Mouse (Mus musculus) intestine, embryonic 16.5 days (tissue): ENCODE results near the gene Pde4d. TPM values are rescaled to one million over a fixed set of nuclear protein-coding genes. Genes with fewer than 3 reads are reported as not detected.
A peak's percentile ranks its signal among the peaks of the same experiment; 100 is the strongest.

Experiments used
- ATAC-seq: fragments of 200-750 bp; cut with Nextera tagmentation; 2 replicates; pipeline ENCODE4 v1.8.0; 2017; ENCODE audit warnings: moderate TSS enrichment, moderate library complexity
- H3K27ac ChIP-seq: fragments of 300-500 bp; sonication (generic); 2 replicates; pipeline ENCODE4 v1.5.1; 2014; ENCODE audit warnings: mild to moderate bottlenecking, low read length
- H3K27me3 ChIP-seq: fragments of 300-500 bp; sonication (generic); replicated peaks from 2 replicates; pipeline ENCODE4 v1.6.1; 2014; ENCODE audit warnings: low read length, control low read depth, mixed read lengths; ENCODE audit not compliant: control insufficient read depth, insufficient read depth
- H3K36me3 ChIP-seq: fragments of 300-500 bp; sonication (generic); 2 replicates; pipeline ENCODE4 v1.6.1; 2014; ENCODE audit warnings: low read length, control low read depth; ENCODE audit not compliant: control insufficient read depth, insufficient read depth
- H3K4me1 ChIP-seq: fragments of 300-500 bp; sonication (generic); 2 replicates; pipeline ENCODE4 v1.6.1; 2014; ENCODE audit warnings: low read length, control low read depth, mixed read lengths; ENCODE audit not compliant: control insufficient read depth, insufficient read depth
- H3K4me2 ChIP-seq: fragments of 300-500 bp; sonication (generic); 2 replicates; pipeline ENCODE4 v1.6.1; 2014; ENCODE audit warnings: low read depth, low read length, control low read depth
- H3K4me3 ChIP-seq: fragments of 300-500 bp; sonication (generic); 2 replicates; pipeline ENCODE4 v1.5.1; 2014; ENCODE audit warnings: mild to moderate bottlenecking, low read length
- H3K9ac ChIP-seq: fragments of 300-500 bp; sonication (generic); 2 replicates; pipeline ENCODE4 v1.6.1; 2014; ENCODE audit warnings: low read depth, low read length
- H3K9me3 ChIP-seq: fragments of 300-500 bp; sonication (generic); 2 replicates; pipeline ENCODE4 v1.6.1; 2016; ENCODE audit warnings: low read length, control low read depth; ENCODE audit not compliant: control insufficient read depth
- WGBS: fragments of 180-500 bp; shearing (Covaris S2); extraction: QIAGEN DNeasy Blood & Tissue Kit; methylation state at CpG from one replicate; pipeline ENCODE4 v1.1.7; 2014; 5-methylcytosine and 5-hydroxymethylcytosine counted together
- polyA plus RNA-seq: library from polyadenylated mRNA; unstranded; fragments of >200 nt; fragmentation: Nextera tagmentation; extraction: Ambion mirVana; gene quantifications from 2 replicates; pipeline ENCODE4 v1.2.1, GENCODE M21; 2015

Pde4d gene
- polyA plus RNA-seq, 1 experiment from 2014 or later, result 25.3 TPM

- H3K36me3 ChIP-seq, result no peaks in the 10 kb centered on the region
- no peak overlapping the region for H3K9ac ChIP-seq
- no peaks in the 10 kb centered on the region for H3K27me3 ChIP-seq
- H3K27ac ChIP-seq, result no peak overlapping the region
- H3K4me1 ChIP-seq, result peaks cover 3% of the 10 kb centered on the region
- H3K4me3 ChIP-seq, result no peak overlapping the region
- no peak for ATAC-seq
- WGBS, result 86% methylated on average over 2 of the region's 2 CpGs
- no peak overlapping the region for H3K4me2 ChIP-seq
- H3K9me3 ChIP-seq, result no peaks in the 10 kb centered on the region
Observed at GRCm38 (mm10) chr13:109720127-109720713, 1270.5 kb downstream of the Pde4d start.

GRCm38 (mm10) chr13:109722237-109723119 lies 1272.7 kb downstream of the Pde4d start:
- Histone ChIP-seq H3K27ac (no peak overlapping the region), H3K4me3 (no peak overlapping the region), H3K27me3 (no peaks in the 10 kb centered on the region), H3K9me3 (no peaks in the 10 kb centered on the region), H3K4me2 (no peak overlapping the region), H3K9ac (no peak overlapping the region), H3K36me3 (no peaks in the 10 kb centered on the region), H3K4me1 (no peaks in the 10 kb centered on the region)
- WGBS, result 78% methylated on average over 6 of the region's 6 CpGs
- ATAC-seq, result no peak

- 77% methylated on average over 5 of the region's 5 CpGs for WGBS
- no peak overlapping the region for H3K27ac ChIP-seq
- no peak overlapping the region for H3K4me2 ChIP-seq
- ATAC-seq, result no peak
- no peaks in the 10 kb centered on the region for H3K36me3 ChIP-seq
- no peak overlapping the region for H3K9ac ChIP-seq
- H3K4me1 ChIP-seq, result no peaks in the 10 kb centered on the region
- no peaks in the 10 kb centered on the region for H3K27me3 ChIP-seq
- H3K9me3 ChIP-seq, result no peaks in the 10 kb centered on the region
- H3K4me3 ChIP-seq, result no peak overlapping the region
Observed at GRCm38 (mm10) chr13:109727346-109727745, 1277.6 kb downstream of the Pde4d start.

- no peak overlapping the region for H3K27ac ChIP-seq
Observed at GRCm38 (mm10) chr13:109729612-109730011, 1279.9 kb downstream of the Pde4d start.

GRCm38 (mm10) chr13:109732655-109733376 lies 1283.1 kb downstream of the Pde4d start:
- H3K9me3 ChIP-seq, result no peaks in the 10 kb centered on the region
- H3K36me3 ChIP-seq, result no peaks in the 10 kb centered on the region
- no peaks in the 10 kb centered on the region for H3K27me3 ChIP-seq
- H3K4me3 ChIP-seq, result no peak overlapping the region
- peak; percentile 68 for ATAC-seq
- H3K4me1 ChIP-seq, result 0 out of 2 replicates have a peak, but pooled peaks cover 2% of the 10 kb centered on the region
- 67% methylated on average over 5 of the region's 5 CpGs for WGBS
- H3K9ac ChIP-seq, result no peak overlapping the region
- no peak overlapping the region for H3K4me2 ChIP-seq
- peak overlapping the region; percentile 65 for H3K27ac ChIP-seq

More at GRCm38 (mm10) chr13:109729612-109730011, 1279.9 kb downstream of the Pde4d start:
- 93% methylated on average over 4 of the region's 4 CpGs for WGBS
- no peak overlapping the region for H3K9ac ChIP-seq
- no peak for ATAC-seq
- no peak overlapping the region for H3K4me2 ChIP-seq
- H3K4me3 ChIP-seq, result no peak overlapping the region
- H3K36me3 ChIP-seq, result no peaks in the 10 kb centered on the region
- no peaks in the 10 kb centered on the region for H3K27me3 ChIP-seq
- 0 out of 2 replicates have a peak, but pooled peaks cover 2% of the 10 kb centered on the region for H3K4me1 ChIP-seq
- no peaks in the 10 kb centered on the region for H3K9me3 ChIP-seq

GRCm38 (mm10) chr13:109736290-109737078 lies 1286.7 kb downstream of the Pde4d start:
- no peak for ATAC-seq
- H3K9me3 ChIP-seq, result no peaks in the 10 kb centered on the region

GRCm38 (mm10) chr13:109746492-109746891 lies 1296.7 kb downstream of the Pde4d start:
- Histone ChIP-seq H3K27me3 (no peaks in the 10 kb centered on the region), H3K9ac (no peak overlapping the region), H3K27ac (no peak overlapping the region), H3K9me3 (no peaks in the 10 kb centered on the region), H3K4me2 (no peak overlapping the region), H3K4me1 (no peaks in the 10 kb centered on the region), H3K36me3 (no peaks in the 10 kb centered on the region), H3K4me3 (no peak overlapping the region)
- no peak for ATAC-seq

More at GRCm38 (mm10) chr13:109736290-109737078, 1286.7 kb downstream of the Pde4d start:
- no peak overlapping the region for H3K9ac ChIP-seq
- H3K4me2 ChIP-seq, result no peak overlapping the region
- WGBS, result 37% methylated on average over 8 of the region's 8 CpGs
- H3K27me3 ChIP-seq, result no peaks in the 10 kb centered on the region
- 0 out of 2 replicates have a peak, but pooled peaks cover 2% of the 10 kb centered on the region for H3K4me1 ChIP-seq
- H3K27ac ChIP-seq, result no peak overlapping the region
- no peaks in the 10 kb centered on the region for H3K36me3 ChIP-seq
- no peak overlapping the region for H3K4me3 ChIP-seq

- no peaks in the 10 kb centered on the region for H3K36me3 ChIP-seq
- 27% methylated on average over 8 of the region's 8 CpGs for WGBS
- H3K9me3 ChIP-seq, result no peaks in the 10 kb centered on the region
- no peak overlapping the region for H3K4me2 ChIP-seq
- H3K4me1 ChIP-seq, result no peaks in the 10 kb centered on the region
- ATAC-seq, result no peak
- no peak overlapping the region for H3K27ac ChIP-seq
- no peaks in the 10 kb centered on the region for H3K27me3 ChIP-seq
- H3K9ac ChIP-seq, result no peak overlapping the region
- H3K4me3 ChIP-seq, result no peak overlapping the region
Observed at GRCm38 (mm10) chr13:109752236-109752863, 1302.6 kb downstream of the Pde4d start.
